Mouse (Mus musculus) megakaryocyte, adult 5-6 weeks (primary cell): ENCODE measurements at regions not wholly inside any gene's neighbourhood (a gene's known extent, or its start where the extent isn't known, plus 50 kb on each side); places are given as distances from the start of the nearest gene placed in this dataset.
A peak's percentile ranks its signal among the peaks of the same experiment; 100 is the strongest.
"Not testable (repeated sequence)": the region's sequence is repeated elsewhere in the genome, so short reads cannot be mapped to it uniquely, and the experiment has no call there.

ENCODE experiments used
- ATAC-seq: 2 replicates; pipeline ENCODE4 v1.8.0; 2016; ENCODE audit warnings: mild to moderate bottlenecking, inconsistent platforms; ENCODE audit not compliant: poor library complexity, severe bottlenecking

DNA sequence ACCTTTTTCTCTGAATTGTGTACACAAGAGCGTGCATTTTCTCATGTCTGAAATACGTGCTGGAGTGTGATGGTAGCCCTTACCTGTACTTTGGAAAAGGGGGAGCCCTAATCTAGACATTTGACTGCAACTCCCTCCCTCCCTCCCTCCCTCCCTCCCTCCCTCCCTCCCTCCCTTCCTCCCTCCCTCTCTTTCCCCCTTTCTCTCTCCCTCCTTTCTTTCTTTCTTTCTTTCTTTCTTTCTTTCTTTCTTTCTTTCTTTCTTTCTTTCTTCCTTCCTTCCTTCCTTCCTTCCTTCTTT is 82.6 kb upstream of the Nrip1 start:
- not testable (repeated sequence) for ATAC-seq

- no peak; the same call in 1 of the 2 replicates for ATAC-seq
These were observed 82.1 kb upstream of the Nrip1 start for GRCm38 (mm10) chr16:76455499-76456299.

GRCm38 (mm10) chr16:76454741-76455465 is 81.3 kb upstream of the Nrip1 start:
- ATAC-seq: no peak

DNA sequence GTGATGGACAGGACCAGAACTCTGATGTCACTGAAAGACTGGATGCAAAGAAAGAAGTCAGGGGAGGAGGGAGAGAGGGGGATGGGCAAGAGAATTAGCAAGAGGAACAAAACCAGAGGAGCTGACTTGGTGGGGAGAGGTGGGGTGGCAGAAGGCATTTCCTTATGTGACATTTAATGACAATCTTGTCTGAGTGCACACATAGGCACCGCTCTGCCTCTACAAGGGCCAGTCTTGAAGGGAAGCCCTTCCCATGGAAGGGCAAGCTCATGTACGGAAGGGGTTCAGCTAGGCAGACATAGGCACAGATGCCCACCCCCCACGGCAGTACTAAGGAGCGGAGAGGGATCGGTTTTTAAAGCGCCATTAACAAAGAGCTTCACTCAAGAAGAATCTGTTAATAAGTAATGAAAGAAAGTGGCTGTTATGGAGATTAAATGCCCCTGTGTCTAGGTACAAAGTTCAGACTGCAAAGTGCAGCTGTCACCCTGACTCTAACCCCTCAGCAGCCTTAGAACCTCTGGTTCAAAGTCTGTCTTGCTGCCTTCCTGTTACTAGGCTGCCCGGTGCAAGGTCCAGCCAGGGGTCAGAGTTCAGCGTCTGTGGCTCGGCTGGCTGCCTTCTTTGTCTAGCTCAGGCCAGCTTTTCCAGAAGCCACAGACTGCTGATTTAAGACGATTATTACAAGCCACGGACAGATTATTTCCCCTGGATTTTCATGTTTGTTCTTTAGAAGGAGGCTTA is 80.0 kb upstream of the Nrip1 start:
- no peak for ATAC-seq

DNA sequence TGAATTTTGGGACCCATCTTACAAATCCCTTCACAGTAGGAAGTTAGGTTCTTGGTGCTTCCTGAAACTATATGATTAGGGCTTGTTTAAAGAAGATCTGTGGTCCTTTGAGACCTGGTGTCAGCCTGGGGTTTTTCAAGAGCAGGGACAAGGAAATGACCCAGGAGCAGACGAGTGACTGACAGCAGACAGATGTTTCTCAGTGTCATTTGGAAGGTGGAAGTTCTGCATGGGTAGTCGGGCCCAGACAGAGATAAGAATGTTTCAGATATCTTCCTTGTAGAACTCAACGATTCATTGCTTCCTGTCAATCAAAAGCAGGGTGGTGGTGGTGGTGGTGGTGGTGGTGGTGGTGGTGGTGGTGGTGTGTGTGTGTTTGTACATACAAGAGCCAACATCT is 75.1 kb upstream of the Nrip1 start:
- ATAC-seq: no peak

DNA sequence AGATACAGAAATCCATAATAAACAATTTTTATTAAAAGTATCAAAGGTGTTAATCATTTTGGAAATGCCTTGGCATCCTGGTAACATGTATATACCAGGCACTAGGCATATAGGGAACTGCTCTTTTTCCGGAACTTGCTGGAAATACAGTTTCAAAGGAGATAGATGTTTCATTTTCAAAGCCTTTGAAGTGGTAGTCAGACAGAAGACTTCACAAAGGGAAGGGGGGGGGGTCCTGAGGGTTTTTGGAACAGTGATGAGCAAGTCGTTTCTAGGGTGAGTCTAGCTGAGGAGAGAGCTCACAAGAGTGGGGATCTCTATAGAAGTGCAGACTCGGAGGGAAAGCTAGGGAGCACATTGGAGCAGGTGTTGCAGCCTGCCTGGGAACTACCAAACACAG is 73.4 kb upstream of the Nrip1 start:
- ATAC-seq: no peak

DNA sequence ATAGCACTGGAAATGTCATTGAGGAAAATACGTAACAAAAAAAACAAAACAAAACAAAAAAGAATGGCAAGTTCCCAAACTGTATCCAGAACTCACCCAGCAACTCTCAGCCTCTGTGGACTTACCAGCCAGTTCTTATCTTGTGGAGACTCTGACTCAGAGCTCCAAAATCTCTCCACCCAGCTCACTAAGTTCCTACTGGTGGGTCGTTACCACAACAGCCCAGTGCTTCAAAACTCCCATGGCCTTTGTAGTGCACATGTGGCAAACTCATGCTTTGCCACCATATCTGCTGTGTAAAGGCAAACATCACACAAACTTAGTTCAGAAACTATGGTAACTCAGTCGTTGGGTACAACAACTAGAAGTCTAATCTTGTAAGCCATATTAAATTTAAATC is 71.0 kb upstream of the Nrip1 start:
- ATAC-seq: no peak

DNA sequence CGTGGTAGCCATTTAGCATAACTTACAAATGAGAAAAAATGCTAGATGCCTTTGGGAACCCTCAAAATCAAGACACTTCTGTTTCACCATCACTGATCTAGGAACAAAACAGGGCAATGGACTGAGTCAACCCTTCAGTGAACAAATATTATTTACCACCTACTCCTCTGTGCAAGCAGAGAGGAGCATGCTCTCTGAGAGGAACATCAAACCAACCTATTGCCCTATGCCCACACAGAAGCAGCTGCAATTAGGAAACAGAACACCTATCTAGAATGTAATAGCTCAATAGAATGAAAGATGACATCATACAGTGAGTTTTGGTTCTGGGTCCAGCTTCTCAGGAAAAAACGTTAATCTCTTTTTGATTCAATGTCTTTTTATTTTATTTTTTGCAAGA is 69.0 kb upstream of the Nrip1 start:
- no peak for ATAC-seq

DNA sequence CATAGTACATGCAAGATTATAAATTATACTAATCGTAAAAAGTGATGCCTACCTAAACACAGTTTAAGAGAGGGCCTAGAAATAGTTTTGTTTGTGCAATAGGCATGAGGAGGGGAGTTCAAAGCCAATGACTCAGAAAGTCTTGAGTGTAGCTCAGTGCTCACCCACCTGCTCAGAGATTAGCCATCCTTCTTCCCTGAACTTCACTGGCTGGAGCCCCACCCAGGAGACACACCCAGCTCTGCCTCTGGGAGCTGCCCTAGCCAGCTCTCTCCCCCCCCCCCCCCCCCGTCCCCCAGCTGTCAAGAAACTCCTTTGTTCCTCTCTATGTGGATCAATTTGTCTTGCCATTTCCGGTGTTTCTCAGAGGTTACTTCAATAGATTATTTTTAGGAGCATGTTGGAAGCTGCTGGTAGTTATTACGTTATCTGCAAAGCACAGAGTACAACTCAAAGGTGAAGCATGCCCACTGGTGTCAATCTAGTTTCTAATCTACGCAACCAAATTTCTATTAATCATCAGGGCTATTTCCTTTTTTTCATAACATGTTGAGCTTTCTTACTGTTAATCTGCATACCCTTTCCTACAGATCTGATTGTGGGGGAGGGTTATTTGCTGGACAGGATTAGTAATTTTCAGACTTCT is 68.3 kb upstream of the Nrip1 start:
- peak; percentile 39 for ATAC-seq

GRCm38 (mm10) chr16:76438093-76438883 is 64.7 kb upstream of the Nrip1 start:
- ATAC-seq: no peak

GRCm38 (mm10) chr16:76436290-76436689 is 62.7 kb upstream of the Nrip1 start:
- no peak for ATAC-seq

DNA sequence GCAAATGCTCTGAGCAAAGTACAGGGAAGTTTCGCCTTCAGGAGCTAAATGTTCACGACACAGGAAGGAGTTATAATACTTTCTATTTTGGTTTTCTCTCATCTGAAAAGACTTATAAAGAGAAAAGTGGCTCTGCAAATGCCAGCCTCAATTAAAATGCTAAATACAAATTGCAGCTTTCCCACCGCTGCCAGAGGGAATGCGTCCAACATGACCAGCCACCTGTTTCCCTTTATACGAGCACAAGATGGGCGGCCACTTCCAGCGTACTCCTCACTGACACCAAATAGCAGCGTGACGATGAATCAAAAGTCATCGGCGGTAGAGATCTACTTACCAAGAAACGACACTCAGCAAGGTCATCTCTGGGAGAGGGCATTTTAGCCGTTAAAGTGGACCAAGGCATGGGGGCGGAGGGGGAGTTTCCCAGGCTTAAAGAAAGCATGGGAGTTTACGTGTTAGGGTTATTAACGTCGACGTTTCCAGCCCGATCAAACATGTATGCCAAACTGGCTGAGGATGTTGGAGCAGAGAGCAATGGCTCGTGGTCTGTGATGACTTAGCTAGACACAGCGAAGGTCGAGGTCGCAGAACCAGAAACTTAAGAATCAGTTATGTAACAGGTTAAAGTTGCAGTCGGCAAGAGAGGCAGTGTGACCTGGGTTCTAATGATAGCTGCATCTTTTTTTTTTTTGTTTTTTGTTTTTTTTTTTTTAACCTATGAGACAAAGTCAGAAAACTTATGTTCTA is 59.6 kb upstream of the Nrip1 start:
- no peak for ATAC-seq

DNA sequence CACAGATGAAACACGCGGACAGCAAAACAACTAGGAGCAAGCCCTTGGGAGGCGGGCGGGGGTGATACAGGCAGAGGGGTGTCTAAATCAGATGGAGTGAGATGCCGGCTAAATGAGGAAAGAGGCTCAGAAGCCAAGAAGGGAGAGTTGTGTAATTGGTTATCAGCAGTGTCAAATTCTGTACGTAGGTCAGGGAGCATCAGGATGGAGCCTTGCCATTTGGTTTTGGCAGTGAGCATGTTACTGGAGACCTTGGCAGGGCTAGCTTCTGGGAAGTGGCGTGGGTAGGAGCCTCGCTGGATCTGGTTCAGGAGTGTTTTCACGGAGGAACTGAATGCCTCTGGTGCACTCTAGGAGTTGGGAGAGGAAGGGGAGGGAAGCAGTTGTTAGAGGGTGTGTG is 58.7 kb upstream of the Nrip1 start:
- ATAC-seq: no peak

- no peak for ATAC-seq
These were observed 55.5 kb upstream of the Nrip1 start for GRCm38 (mm10) chr16:76429156-76429555.

DNA sequence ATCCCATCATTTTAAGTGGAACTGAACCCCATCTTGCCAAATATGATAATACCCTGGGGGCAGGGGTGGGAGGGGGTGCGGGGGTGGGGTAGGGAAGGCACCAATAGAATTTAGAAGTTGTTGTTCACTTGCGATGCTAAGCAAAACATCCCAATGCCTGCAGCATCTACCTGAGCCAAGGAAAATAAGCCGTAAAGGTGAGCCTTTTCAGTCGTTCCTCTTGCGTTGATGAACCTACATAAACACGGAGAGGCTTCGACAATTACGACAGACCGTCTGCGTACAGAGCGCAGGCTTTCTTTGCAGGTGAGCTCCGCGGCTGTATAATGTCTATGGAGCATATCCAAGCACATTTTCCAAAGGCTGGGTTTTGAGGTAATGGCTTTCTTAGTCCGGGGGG is 50.3 kb upstream of the Nrip1 start:
- ATAC-seq: no peak
